Mouse (Mus musculus) cerebellum, adult 11 months (tissue): ENCODE results near the gene Pgm5.

Source experiments
- DNase-seq: peaks from one replicate; pipeline ENCODE4 v3.0.0; 2022

Gene Pgm5

DNA sequence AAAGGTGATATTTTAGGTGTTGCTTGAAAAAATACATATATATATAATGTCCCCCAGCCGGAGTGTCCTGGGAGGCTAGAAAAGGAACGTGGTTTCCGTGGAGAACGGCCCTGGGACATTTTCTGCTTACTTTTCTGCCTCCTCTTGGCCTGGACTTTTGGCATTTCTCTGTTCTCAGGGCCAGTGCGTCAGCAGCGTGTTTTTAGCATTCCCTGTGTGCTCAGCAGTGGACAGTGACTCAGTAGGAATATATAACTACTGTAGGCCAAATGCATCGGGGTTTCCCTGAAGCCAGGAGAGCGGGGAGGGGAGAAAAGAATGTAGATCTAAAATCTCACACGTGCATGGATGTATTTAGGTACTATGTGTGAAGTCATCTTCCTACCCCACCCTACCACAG is 3.8 kb upstream of the Pgm5 start:
- no peak for DNase-seq

DNA sequence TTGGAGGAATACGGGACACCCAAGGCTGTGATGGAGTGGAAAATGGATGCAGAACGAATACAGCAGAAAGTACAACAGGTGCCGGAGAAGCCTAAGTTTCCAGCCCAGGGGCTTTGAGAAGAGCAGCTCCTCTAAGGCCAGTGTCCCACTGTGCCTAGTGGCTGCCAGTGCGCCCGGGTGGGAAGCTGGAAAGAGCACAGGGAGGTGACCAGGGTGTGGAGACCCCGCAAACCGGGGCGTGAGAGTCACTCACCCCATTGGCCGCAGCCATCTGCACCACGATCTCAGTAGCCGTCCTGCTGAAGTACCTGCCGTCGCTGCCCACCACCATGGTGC is 411 bp downstream of the Pgm5 start:
- DNase-seq = no peak

DNA sequence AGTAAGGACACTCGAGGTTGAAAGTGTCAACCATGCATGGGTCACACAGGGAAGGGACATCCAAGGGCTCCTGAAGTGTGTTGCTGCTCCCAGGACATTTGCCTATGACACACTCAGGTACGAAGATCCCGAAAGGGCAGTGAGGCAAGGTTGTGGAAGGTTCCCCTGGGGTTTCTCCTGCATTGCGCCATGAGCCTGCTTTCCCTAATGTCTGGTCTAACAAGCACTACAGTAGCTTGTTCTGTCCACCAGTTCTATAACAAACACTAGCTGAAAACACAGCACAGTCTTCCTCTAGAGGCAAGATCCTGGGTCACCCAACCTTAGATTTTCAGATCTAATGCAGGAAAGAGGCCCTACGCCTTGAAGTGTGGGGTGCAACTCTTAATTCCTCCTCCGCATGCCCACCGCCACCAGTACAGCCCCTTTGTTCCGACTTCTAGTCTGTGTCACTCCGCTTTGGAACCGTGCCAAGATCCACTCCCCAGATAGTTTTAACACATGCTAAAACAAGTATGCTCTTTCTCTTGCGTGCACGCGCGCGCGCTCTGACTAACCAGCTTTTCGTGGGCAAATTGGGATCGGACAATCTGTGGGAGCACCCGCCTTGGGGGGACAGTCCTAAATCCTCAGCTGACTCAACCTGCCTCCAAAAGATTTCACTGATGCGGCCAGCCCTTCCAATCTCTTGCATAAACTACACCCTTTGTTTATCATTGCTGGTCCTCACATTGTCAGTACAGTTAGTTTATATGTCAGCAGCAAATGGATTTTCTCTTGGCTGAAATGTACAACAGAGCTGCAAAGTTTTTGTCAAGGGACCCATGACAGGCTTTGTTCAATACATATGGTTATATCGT is 10.0 kb downstream of the Pgm5 start:
- DNase-seq = no peak

DNA sequence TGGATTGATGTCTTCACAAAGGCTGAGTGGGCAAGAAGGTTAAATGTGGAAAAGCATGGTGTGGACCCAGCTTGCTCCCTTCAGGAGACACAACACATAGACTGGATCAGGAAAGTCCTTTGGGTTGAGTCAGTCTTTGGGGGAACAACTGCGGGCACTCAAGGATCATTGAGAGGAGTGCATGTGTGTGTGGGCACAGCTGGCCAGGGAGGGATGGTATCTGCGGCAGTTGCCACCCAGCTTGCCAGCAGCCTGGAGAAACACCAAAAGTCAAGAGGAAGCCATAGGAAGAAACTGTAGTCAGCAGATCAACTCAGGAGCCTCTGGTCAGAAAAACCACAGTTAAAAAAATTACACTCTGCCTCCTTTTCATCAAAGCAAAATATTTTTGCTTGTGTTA is 12.8 kb downstream of the Pgm5 start:
- no peak for DNase-seq

DNA sequence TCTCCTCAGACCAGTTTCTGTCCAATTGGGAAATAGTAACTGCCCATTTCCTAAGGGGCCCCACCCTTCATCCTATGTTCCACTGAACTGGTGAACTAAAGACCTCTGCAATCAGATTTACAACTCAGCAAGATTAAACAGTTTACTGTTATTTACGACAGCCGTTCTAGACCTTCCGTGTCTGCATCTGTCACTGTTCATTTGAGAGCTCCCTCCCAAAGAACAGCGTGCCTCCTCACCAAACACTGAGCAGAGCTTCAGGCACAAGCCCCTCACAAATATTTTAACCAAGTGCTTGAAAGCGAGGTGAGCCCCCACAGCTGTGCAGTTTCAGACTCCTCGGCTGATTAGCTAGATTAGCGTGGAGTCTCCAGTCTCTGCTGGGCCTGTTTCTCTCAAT is 13.3 kb downstream of the Pgm5 start:
- DNase-seq = no peak

DNA sequence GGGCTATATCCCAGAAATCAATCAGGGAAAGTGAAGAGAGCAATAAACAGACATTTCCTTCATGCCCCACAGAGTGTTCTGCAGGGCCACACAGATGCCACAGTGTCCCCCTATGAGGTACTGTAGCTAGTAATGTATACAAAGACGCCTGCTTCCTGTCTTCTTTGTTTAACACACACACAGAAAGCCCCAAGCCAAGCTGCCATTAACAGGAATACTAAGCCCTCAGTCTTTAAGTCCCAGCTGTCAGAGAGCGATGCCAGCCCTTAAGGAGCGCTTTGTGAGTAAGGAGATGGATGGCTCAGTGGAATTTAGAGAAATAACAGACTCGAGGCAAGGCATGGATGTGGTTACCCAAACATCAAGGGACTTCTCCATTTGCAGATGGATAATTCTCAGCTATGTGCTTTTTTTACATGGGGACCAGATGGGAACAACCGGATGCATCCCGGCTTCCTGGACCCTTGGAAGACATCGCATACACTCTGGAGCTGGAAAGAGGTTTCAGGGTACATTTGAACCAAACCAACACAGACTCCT is 16.6 kb downstream of the Pgm5 start:
- no peak for DNase-seq

DNA sequence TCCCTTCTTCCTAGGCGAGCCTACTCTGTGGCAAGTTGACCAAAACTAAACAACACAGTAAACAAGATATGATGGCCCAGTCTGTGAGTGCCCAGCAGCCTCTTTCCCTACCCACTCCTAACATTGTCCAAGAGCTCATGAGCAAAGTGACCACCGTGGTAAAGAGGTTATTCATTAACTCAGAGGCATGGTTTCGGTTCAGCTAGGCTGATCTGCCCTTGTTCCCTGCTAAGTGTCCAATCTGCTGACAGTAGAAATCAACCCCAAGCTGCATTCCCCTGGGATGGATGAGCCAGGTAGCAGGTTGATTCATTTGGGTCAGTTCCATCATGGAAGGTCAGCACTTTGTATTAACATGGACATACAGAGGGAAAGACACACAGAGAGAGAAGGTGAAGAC is 19.6 kb downstream of the Pgm5 start:
- DNase-seq = no peak

DNA sequence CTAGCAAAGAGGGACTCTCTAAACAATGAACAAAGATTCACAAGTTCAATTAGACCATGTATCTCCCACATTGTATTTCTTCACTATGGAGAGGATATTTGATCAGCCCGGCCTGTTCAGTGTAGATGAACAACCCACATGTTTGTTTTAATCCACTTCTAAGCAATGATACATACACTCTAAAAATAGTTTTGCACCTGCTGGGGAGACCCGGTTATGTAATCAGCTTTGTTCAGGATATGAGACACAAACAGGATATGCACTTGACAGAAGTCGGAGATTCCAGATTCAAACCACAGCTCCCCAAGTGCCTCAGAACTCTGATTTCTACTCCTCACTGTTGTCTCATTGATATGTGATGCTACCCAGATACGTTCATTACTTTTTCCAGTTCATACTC is 37.1 kb downstream of the Pgm5 start:
- DNase-seq = no peak

DNA sequence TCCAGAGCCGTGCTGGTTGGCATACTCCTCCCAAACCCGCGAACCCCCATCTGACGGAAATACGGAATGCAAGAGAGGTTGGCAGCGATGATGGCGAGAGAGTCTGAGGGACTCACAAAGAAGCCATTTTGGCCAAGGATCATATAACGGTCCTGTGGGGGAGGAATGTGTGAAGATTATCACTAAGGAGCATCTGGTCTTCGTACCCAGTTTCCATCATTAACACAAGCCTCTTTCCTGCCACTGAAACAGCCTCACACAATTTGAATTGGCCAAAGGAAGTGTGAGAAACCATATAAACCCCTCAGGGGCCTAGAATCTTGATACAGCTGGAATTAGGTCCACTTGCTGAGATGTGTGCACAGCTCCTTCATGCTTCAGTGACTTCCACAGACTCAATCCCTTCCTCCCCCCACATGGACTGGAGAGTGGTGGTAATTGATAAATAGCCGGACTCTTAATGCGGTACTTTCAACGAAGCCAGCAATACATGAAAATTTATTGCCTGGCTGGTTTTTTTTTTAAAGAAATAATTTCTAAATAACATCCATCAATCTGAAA is 45.9 kb downstream of the Pgm5 start:
- no peak for DNase-seq

DNA sequence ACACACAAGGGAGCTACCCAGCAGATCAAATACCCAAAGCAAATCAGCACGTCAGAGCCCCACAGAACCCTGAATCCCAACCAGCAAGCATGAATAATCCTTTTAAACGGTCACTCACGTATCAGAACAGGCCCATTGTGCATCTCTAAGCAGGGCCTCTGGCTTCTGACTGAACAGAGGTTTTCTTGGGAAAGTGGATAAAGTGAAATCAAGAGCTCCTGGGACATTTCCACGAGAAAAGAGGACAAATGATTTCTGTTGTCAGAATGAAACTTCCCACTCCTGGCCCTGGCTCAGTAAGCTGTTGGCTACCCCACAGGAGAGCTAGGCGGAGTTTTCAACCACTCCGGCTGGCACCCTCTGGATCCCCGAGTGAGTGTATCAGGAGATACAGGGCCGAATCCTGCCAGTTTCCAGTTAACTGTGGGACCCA is 48.8 kb downstream of the Pgm5 start:
- DNase-seq = no peak

DNA sequence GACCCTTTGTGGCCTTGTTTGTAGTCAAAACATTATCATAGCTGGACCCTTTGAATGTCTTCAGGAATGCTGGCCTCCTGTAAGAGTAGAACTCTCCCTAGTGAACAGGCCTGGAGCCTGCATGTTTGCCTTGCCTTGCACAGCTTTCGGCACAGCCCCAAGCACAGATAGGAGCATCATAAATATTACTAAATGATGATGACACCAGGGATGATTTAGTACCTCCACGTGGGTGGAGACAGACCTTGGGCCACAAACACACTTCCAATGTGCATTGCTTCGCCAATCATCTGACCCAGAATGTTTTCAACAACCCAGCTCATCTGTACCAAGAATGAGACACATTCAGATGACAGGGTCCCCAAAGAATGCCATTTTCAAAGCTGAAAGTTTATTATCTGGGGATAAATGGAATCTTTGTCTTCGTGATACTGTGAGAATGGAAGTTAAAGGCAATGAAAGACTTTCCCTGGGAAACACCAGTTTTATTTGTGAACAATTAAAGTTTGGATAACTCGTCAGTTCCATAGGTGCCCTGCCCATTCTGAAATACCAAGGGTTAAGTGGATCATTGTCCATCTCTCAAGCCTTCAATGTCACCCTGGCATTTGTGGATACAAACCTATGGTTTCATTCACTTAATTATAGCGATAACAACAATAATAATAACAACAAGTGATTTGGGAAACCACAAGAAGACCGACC is 49.4 kb downstream of the Pgm5 start:
- no peak for DNase-seq

DNA sequence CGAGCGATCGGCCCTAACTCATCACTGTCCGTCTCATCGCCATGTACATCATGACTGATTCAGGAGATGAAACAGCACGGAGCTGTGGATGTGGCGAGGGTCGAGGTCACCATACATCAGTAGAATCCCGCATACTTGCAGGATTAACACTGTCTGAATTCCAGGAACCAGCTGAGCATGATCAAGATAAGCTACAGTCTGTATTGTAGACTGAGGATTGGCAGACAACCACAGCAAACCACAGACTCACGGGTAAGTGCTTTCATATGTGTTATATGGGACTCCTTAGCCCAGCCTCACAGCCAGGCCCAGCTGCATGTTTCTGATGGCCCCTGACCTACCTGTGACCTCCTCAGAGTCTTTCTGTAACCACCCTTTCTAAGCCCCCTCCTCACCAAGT is 50.2 kb downstream of the Pgm5 start:
- no peak for DNase-seq

DNA sequence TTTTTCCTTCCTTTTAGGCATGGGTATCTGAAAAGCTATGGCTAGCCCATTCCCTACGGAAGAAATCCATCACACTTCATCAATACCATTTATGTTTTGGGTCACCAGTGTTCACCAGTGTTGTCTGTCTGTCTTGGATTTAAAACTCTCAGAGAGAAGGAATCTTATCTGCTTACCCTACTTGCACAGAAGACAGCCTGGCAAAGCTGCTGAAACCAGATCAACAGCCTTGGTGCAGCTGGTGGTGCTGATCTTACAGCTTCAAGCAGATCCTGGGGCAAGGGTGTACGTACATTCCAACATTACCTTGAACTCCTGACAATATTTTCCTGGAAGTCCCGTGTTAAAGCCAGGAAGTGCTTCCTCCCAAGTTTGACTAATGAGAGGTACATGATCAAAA is 55.6 kb downstream of the Pgm5 start:
- DNase-seq = no peak

DNA sequence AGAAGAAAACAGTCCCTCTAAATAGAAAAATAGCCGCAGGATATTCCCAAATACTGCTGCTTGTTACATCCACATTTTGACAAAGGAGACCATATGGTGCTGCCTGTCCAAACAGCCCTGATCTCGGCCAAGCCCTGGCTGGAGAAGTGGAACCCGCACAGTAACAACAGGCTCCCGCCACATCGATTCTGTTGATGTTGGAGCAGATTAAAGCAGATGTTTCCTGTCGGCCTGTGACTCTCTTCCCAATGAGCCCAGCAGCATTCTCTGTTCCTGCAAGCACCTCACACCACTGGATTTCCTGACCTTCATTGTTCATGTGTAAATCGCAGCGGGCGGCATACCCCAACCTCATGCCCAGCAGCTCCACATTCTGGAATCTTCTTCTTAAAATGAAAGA is 64.0 kb downstream of the Pgm5 start:
- no peak for DNase-seq

DNA sequence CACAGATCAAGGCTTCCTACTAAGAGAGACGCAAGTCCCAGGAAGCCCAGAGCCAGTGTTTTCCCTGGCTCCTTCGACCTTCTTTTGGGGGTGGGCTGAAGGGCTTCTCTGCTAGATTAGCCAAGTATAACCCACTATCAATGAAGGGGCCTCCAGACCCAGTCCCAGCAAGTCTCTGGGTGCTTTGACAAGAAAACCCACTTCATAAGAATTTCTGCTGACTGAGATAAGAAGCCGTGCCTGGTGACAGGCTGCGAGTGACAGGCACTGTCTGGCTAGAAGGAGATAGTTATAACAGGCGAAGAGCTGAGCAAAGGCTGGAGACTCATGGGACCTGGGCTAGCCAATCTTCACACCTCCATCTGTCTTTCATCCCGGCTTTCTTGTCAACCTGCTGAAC is 67.3 kb downstream of the Pgm5 start:
- no peak for DNase-seq

DNA sequence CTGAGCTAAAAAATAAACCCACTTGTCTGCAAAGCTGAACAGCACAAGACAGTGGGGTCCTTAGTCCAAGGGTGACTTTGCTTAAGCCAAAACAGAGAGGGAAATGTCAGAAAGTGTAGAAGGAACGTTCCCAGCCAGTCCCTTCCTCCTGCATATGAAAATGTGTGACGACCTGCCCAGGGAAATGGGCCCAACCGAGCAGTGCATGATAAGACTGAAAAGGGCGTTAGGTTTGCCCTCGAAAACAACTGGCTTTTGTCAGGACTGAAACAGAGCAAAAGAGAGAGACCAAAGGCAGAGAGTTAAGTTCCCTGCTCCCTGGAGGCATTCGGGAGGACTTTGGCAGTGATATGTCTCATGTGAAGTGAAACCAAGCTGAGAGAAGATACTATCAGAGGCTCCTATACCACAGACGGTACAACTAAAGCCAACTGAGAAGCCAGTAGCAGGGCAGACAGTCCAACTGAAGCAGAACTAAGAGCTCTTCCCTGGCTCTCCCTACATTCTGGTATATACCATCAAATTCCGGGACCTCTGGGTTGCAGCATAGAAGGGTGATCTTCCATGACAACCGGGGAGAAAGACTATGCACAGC is 68.0 kb downstream of the Pgm5 start:
- no peak for DNase-seq

DNA sequence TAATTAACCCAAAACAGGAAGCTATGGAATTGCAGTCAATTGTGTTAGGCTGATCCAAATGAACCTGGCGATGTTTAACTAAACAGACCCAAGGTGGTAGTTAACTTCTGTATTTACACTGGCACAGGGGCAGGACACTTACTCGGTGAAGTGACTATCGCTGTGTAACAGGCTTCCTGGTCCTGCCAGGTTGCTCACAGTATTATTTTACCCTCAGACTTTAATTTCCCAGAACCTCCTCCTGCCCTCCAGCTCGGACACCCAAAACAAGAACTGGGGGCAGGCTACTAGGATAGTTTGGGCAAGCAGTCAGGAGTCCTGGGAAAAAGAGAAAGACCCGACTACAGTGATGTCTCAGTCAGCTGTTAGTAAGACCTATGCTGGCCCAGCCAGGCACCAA is 68.8 kb downstream of the Pgm5 start:
- no peak for DNase-seq

DNA sequence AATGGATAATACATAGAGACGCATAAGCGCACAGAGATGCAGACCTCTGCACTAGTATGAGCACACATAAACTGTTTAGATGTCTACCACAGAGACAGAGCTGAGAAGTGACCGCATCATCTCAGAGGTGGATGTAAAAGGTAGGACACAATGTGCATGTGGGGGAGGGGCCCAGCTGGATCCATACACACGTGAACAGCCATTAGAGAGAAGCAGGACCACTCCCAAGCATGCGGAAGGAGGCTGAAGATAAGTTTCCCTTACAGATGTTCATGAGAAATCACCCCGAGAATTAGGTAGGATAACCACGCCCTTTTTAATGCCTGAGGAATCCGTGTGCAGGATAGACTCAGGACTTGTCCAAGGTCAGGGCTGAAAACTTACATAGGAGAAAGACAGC is 75.8 kb downstream of the Pgm5 start:
- DNase-seq = no peak

DNA sequence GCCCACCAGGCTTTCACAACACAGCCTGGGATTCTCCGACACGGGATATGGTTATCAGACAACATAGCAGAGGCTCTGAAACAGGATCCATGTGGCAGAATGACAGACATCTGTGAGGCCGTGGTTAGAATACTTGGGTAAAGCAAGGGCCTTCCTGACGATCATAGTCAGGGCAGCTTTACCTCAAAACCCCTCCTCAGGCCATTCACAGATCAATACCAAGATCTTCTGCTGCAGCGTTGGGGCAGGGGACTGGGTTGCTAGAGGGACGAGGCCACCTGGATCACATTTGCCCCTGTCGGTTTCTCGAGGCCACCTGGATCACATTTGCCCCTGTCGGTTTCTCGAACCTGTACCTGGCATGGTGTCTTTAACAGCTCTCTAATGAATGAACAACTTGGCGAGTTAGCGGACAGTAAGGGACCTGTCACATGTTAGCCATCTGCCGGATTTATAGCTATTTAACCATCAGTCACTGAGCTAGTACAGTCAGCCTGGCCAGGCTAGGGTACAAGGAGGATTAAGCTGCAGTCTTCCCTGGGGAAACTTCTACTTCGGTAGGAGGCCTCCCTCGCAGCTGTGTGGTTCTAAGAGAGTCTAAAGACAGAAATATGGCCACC is 76.5 kb downstream of the Pgm5 start:
- DNase-seq = no peak

DNA sequence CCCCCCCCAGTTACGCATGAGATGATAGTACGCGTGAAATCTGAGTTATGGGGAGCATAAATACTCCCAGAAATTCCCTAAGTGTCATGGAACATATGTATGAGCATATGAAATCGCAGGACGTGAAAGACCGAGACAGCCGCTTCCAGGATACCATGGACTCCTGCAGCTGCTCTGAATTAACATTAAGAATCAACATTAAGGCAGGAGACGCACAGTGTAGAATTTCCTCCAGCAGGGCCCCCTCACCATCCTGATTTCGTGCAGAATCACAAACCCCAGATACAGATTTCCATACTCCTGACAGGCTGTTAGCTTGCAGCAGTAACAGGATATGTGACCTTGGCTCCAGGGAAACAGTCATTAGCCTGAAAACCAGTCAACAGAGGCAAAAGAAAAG is 77.9 kb downstream of the Pgm5 start:
- DNase-seq = no peak

DNA sequence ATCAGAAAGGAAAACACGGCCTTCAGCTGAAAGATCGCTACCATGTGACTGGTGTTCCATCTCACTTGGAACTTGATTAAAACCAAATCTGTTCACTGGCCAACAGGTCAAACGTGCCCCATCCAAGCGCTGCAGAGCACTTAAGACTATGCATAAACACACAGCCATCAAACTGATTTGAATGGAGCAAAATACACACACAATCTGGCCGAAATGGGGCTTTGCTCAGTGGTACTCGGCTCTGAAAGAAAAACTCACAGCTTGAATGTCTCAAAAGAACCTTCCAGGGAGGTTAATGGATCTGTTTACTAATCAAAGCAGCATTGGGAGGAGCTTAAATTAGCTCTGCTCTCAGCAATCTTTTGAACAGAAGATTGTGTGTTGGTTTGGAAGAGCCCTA is 81.7 kb downstream of the Pgm5 start:
- no peak for DNase-seq

DNA sequence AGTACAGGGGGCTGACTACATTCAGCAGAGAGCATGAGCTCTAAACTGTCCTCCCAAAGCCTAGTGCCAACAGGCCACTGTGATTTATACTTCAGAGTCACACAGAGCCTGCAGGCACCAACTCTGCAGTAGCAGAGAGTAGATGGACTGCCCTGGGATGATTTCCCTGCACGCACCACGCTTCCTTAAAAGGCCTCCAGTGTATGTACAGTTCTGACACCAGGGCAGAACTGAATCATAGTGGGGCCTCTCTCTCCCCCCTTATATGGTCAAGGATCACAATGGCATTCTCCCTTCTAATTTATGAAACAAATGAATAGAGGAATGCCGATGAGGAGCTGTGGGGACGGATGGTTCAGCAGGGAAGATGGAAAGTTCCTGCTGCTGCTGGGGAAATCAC is 91.3 kb downstream of the Pgm5 start:
- DNase-seq = no peak

DNA sequence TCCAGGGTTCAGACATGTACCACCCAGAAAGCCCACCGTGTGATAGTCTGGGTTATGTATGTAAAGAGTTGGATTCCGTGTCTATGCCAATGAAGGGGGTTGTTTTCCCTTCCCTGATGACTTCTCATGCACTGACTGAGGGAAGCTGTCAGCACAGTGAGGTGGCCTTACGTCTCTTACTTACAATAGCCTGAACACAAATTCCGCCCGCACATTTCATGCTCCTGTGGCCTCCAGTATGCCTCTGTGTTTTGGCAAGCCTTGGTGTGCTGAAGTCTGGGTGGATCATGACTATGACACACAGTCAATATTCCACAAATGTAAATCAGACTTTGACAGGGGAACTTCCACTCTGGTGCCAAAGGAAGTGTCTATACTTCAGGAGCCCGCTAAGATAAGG is 94.3 kb downstream of the Pgm5 start:
- no peak for DNase-seq
